Mouse (Mus musculus) embryonic fibroblast, embryonic 13.5 days (primary cell): Measurements from ENCODE around the gene Ppib. TPM values are rescaled to one million over a fixed set of nuclear protein-coding genes. Genes with fewer than 3 reads are reported as not detected.
A peak's percentile ranks its signal among the peaks of the same experiment; 100 is the strongest.

Experiments used
- H3K27ac ChIP-seq: 2 replicates; pipeline ENCODE4 v1.5.1; 2012; ENCODE audit warnings: low read length, control low read depth, inconsistent platforms; ENCODE audit not compliant: insufficient read depth
- H3K4me1 ChIP-seq: 2 replicates; pipeline ENCODE4 v1.6.1; 2011; ENCODE audit warnings: low read length; ENCODE audit not compliant: control insufficient read depth, insufficient read depth
- H3K4me3 ChIP-seq: 2 replicates; pipeline ENCODE4 v1.5.1; 2011; ENCODE audit warnings: mild to moderate bottlenecking, control low read depth, low read length; ENCODE audit not compliant: insufficient read depth
- CTCF ChIP-seq: IDR thresholded peaks from 2 replicates; pipeline ENCODE4 v1.5.1; 2011; ENCODE audit warnings: mild to moderate bottlenecking, control low read depth, low read length, moderate library complexity, borderline replicate concordance; ENCODE audit not compliant: insufficient read depth
- POLR2A ChIP-seq: IDR thresholded peaks from 2 replicates; pipeline ENCODE4 v1.6.1; 2011; ENCODE audit warnings: low read depth, mild to moderate bottlenecking, control low read depth, low read length, moderate library complexity
- polyA plus RNA-seq: library from polyadenylated mRNA; stranded (reverse); fragments of >200 nt; gene quantifications from 2 replicates; pipeline ENCODE4 v1.2.4, GENCODE M21; 2011; ENCODE audit warnings: low read depth; ENCODE audit not compliant: missing spikeins, insufficient read length

The Ppib gene
- polyA plus RNA-seq, 1 experiment: 532 TPM

DNA sequence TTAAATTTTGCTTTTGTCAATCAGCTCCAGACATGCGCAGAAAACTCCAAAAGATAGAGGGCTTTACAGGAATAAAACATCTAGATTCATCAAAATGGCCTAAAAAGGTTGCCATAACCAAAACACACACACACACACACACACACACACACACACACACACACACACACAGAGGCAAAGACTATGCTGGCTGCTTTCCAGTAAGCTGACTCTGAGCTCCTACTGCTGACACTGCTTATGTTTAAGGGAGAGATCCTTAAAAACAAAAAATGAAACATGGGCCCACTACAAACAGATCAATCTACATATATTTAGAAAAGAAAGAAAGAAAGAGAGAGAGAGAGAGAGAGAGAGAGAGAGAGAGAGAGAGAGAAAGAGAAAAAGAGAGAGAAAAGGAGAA, 7.3 kb upstream of the Ppib start:
- TF ChIP-seq POLR2A: no peak
- TF ChIP-seq CTCF: no peak
- H3K4me3 ChIP-seq: no peak overlapping the region
- no peaks in the 10 kb centered on the region for H3K4me1 ChIP-seq
- H3K27ac ChIP-seq: no peak overlapping the region

DNA sequence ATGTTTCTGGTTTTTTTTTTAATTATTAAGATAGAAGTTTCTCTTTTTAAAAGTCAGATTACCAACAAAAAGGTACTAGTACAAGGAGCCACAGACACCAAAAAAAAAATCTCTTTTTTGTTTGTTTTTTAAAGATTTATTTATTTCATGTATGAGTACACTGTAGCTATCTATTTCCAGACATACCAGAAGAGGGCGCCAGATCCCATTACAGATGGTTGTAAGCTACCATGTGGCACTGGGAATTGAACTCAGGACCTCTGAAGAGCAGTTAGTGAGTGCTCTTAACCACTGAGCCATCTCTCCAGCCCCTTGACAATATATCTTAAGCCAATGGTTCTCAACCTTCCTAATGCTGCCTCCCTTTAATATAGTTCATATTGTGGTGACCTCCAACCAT, 6.4 kb upstream of the Ppib start:
- no peak overlapping the region for H3K4me3 ChIP-seq
- H3K4me1 ChIP-seq: no peaks in the 10 kb centered on the region
- H3K27ac ChIP-seq: no peak overlapping the region
- TF ChIP-seq POLR2A (no peak), CTCF (no peak)

DNA sequence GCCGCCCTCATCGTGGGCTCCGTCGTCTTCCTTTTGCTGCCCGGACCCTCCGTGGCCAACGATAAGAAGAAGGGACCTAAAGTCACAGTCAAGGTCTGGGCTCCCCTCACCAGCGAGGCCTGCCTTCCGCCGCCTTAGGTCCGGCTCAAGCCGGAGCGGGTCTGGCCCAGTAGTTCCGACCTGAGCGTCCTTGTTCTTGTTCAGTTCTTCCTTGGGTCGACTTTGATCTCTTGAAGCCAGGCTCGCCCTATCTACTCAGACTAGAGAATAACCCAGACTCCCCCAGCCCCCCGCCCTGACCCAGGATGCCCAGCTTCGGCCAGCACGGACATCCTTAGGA, 256 bp downstream of the Ppib start:
- TF ChIP-seq CTCF (no peak), POLR2A (no peak)
- Histone ChIP-seq H3K4me3 (peak overlapping the region; percentile 88), H3K4me1 (no peaks in the 10 kb centered on the region), H3K27ac (peak overlapping the region; percentile 35; the same call in 1 of the 2 replicates)

DNA sequence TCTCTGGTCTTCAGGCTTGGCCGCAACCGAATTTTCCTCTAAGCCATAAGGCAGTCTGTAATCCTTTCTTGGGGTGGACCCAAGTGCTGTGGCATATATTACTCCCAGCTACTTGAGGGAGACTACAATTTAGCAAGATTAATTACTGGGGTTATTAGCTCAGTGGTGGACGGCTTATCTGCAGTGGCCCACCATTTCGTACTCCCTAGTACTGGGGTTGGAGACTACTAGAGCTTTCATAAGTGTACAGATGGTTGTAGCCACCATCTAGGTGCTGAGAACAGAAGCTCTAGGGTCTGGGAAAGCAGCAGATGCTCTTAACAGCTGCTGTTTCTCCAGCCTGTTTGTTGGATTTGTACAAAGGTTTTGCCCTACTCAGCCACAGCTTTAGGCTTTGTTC, 964 bp downstream of the Ppib start:
- Histone ChIP-seq H3K4me3 (peak overlapping the region; percentile 88), H3K27ac (no peak overlapping the region), H3K4me1 (no peaks in the 10 kb centered on the region)
- TF ChIP-seq CTCF: no peak
- TF ChIP-seq POLR2A: no peak

DNA sequence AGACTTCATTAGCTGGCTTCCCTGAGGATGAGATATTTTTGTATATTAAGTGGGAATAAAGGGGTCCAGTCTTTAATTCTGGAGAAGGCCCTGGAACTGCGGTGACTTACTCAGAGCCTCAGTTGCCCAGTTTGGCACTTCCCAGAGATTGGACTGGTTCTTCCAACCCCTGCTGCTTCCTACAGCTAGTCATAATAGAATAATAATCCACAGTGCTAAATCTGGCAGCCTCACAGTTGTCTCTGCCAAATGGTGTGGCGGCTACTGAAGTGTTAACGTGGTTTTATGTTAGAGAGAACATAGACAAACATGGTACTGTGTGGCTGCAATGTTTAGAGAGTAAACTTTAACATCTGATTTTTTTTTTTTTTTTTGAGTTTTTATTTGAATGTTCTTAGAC, 1.6 kb downstream of the Ppib start:
- Histone ChIP-seq H3K4me1 (no peaks in the 10 kb centered on the region), H3K4me3 (peak overlapping the region; percentile 88), H3K27ac (no peak overlapping the region)
- no peak for TF ChIP-seq CTCF
- no peak for TF ChIP-seq POLR2A

DNA sequence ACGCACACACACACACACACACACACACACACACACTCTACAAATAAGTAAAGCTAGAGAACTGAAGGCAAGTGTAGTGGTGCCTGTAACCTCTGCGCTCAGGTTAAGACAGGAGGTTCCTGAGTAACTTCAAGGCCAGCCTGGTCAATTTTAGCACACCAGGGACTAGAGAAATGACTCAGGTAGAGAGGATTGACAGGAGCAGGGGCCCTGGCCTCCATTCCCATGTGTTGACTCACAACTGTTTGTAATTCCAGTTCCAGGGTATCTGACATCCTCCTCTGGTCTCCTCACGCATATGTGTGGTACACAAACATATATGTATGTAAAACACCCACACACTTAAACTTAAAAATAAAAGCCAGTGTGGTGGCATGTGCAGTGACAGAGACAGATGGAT, 3.4 kb downstream of the Ppib start:
- TF ChIP-seq CTCF (no peak), POLR2A (no peak)
- Histone ChIP-seq H3K4me1 (no peaks in the 10 kb centered on the region), H3K4me3 (no peak overlapping the region), H3K27ac (no peak overlapping the region)

DNA sequence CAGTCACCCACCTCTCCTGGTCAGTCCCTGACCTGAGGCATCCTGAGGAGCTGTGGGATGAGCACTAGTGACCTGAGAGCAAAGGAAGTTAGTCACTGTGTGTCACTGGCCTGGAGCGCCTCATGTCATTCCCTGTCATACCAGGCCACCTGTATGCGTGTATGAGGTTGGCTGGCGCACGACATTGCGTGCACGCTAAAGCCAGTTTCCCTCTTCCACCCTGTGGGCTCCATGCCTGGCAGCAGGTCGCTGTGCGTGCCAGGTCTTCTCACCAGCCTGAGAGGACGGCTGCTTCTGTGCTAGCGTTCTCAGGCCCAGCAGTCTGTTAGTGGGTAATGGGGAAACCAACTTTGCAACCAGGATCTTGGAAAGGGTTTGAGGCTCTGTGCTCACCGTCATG, 4.3 kb downstream of the Ppib start:
- H3K4me3 ChIP-seq: no peak overlapping the region
- no peak overlapping the region for H3K27ac ChIP-seq
- H3K4me1 ChIP-seq: no peaks in the 10 kb centered on the region
- TF ChIP-seq POLR2A (no peak), CTCF (no peak)

DNA sequence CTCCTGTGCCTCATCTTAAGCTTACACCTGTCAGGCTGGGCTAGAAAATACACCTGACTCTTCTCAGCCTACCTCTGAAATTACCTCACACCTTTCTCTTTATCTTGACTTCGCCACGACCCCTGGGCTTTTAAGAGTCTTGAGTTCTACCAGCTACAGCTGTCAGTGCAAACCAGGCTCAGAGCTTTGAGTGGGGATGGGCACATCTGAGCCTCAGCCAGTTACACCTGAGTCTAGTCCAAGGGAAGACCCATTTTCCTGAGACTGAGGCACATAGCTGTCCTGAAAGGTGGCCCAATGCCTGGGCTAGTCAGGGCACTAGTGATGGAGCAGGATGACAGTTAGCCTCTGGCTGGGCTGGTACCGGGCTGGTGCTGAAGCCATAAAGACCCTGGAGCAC, 6.8 kb downstream of the Ppib start:
- no peak overlapping the region for H3K27ac ChIP-seq
- no peaks in the 10 kb centered on the region for H3K4me1 ChIP-seq
- H3K4me3 ChIP-seq: no peak overlapping the region
- no peak for TF ChIP-seq POLR2A
- no peak for TF ChIP-seq CTCF

DNA sequence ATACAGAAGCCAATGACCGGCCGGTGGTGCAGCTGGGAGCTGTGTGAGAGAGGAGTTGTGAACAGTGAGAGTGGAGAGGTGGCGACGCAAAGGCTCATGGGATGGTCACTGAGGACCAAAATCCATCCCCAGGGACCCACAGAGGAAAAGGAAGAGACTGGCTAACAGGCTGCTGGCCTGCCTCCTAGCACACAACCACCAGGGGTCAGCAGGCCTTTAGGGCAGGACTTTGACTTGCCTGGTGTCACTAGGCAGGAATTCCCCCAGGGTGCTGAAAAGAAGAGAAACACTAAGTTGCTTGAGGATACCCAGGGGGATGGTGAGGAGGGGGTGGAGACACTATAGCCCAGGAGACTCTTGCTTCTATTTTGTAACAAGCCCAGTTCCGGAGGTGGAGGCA, 7.5 kb downstream of the Ppib start:
- Histone ChIP-seq H3K27ac (no peak overlapping the region), H3K4me3 (no peak overlapping the region), H3K4me1 (no peaks in the 10 kb centered on the region)
- TF ChIP-seq CTCF: peak; percentile 60; the same call in 1 of the 2 replicates
- TF ChIP-seq POLR2A: no peak

DNA sequence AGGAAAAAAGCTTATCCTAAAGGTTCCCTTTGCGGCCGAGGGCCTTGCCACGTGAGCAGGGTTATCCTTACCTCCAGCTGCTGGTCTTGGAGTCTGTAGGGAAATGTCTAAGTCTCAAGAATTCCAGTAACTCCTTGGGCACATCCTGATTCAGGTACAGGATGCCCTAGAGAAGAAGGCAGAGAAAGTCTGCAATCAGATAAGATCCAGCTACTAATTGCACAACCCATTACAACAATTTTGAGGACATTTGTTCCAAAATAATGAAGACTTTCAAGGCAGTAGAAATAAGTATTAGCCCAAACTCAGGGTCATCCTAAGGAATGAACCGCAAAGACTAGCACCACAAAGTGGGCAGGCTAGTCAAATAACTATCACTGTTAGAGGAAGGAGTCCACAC, 8.0 kb downstream of the Ppib start:
- Histone ChIP-seq H3K27ac (no peak overlapping the region), H3K4me3 (no peak overlapping the region), H3K4me1 (no peaks in the 10 kb centered on the region)
- TF ChIP-seq POLR2A (no peak), CTCF (no peak)

DNA sequence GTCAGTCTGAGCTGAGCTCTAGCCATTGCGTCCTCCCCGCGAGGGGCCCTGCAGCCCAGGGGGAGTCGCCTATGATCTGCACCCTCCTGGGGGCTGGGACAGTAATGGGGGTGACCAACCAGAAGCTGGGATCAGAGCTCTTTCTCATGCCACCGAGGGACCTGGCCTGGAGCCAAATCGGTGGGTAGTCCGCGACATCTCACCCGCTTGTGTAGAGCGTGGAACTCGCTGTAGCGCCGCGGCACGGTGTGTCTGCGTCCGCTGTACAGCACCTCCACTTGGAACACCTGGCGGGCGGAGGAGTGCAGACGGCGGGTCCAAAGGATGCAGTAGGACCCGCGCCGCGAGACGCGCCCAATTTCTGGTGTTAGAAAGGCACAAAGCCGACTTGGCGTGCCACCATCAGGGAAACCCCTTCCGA, 9.0 kb downstream of the Ppib start:
- H3K4me3 ChIP-seq: peak overlapping the region; percentile 27
- no peaks in the 10 kb centered on the region for H3K4me1 ChIP-seq
- TF ChIP-seq POLR2A (no peak), CTCF (no peak)
- no peak overlapping the region for H3K27ac ChIP-seq
